Mouse (Mus musculus): Measurements from ENCODE around the gene Ddx47.

Ddx47 gene

DNA sequence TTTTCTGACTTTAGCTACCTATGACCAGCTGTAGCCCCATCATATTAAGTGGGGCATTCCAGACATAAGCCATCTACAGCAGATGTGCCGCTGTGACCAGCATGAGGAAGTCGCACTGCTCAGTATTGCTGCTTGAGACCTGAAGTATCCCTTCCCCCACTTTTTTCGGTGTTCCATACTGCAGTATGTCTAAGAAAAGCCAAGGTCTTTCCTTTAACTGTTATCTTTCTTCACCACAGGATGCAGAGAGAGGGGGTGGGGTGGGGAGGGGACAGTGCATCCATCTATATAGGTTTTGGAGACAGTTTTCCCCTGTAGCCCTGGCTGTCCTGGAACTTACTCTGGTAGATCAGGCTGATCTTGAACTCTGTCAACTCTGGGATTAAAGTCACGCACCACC lies 5.0 kb upstream of the Ddx47 start:
- DNase-seq (ENCODE audit: low spot score in 2 of 2): no peak

- no peak for DNase-seq (ENCODE audit: low spot score in 2 of 2)
Measured at GRCm38 (mm10) chr6:135011734-135012116, 313 bp downstream of the Ddx47 start.

GRCm38 (mm10) chr6:135017211-135017610 lies 5.8 kb downstream of the Ddx47 start:
- DNase-seq (ENCODE audit: low spot score in 2 of 2): no peak

- no peak for DNase-seq (ENCODE audit: low spot score in 2 of 2)
Measured at GRCm38 (mm10) chr6:135019564-135019963, 8.2 kb downstream of the Ddx47 start.

GRCm38 (mm10) chr6:135021633-135022032 lies 10.2 kb downstream of the Ddx47 start:
- no peak for DNase-seq (ENCODE audit: low spot score in 2 of 2)

DNA sequence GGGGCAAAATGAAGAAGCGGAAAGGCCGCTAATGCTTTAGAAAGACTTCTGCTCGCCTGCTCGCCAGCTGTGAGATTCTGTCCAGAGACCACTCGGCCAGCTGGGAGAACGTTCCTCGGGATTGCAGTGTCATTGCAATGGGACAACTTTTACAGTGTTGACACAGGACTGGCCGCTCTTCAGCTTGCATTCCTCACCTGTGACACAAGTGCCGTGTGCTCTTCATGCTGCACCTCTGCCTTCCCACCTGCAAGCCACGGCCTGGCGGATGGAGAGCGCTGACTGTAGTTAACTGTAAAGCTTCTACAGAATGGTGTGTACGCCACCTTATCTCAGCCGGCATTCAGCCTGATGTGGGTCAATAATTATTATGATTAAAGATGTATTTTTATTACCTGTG lies 12.0 kb downstream of the Ddx47 start:
- no peak for DNase-seq (ENCODE audit: low spot score in 2 of 2)

DNA sequence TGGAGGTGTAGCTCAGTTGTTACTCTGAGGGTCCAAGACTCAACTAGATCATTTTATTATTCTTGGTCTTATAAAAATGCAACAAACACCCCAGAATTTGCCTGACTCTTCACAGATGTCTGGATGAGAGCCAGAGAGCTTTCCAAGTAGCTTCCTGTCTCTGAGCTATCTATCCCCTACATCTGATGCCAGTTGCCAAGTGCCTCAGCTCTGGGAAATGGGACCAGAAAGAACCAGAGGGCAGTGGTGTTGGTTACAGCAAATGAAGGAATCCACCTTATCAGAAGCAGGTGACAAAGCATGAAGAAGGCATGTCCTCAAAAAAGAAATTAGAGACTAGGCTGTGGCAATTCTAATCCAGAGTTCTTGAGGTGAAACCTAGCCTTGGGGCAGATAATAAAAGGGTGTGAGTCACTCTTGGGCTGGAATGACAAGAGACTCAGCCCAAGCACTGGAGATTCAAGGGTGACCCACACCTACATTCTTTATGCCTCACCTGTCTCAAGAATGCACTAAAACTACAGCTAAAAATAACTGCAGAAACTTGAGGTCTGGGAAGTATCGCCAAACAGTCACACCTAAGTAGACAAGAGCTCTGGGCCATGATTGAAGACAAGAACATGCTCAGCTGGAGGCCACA lies 13.5 kb downstream of the Ddx47 start:
- DNase-seq (ENCODE audit: low spot score in 2 of 2): no peak

GRCm38 (mm10) chr6:135026232-135026631 lies 14.8 kb downstream of the Ddx47 start:
- no peak for DNase-seq (ENCODE audit: low spot score in 2 of 2)

GRCm38 (mm10) chr6:135026755-135027154 lies 15.3 kb downstream of the Ddx47 start:
- DNase-seq (ENCODE audit: low spot score in 2 of 2): no peak

DNA sequence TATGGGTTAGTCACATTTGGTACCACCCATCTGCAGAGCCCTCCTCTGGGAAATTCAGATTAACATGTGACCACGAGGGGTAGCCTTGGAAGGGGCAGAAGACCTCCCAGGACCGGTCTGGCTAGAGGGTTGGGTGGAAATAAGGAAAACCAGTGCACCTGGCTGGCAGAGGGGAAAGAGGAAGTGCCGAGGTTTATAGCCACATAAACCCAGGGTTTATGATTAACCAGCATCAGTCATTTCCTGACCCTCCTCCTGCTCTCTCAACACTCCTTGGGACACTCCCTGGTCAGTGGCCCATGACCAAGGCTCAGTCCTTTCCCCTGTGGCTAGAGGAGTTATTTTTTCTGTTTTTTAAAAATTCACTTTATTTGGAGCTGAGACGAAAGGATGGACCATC lies 17.8 kb downstream of the Ddx47 start:
- DNase-seq (ENCODE audit: low spot score in 2 of 2): no peak

- DNase-seq (ENCODE audit: low spot score in 2 of 2): no peak
Measured at GRCm38 (mm10) chr6:135038674-135039073, 27.3 kb downstream of the Ddx47 start.

DNA sequence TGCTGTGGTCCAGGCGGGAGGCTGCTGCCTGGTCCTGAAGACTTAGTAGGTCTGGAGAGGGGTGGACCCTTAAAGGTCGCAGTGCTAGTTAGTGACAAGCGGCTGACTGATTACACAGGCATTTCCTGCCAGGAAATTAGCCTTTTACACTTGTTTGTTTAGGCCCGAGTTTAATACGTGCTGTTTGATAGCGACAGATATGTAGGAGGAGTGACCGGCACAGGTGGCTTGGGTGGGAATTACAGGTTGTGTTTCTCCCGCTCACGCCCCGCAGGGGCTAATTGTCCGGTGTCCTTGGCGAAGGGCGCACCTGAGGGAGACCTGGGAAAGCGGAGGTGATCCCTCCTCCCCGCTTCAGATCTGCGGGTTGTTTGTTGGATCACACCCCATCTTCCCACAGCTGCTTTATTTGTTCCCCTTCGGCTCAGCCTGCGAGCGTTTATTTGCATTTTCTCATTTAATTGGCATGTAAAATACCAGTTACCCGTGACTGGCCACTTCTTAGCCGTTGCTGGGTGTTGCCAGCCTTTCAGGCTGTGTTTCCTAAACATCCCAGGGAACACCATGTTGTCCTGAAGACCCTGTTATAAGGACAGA lies 29.0 kb downstream of the Ddx47 start:
- no peak for DNase-seq (ENCODE audit: low spot score in 2 of 2)

DNA sequence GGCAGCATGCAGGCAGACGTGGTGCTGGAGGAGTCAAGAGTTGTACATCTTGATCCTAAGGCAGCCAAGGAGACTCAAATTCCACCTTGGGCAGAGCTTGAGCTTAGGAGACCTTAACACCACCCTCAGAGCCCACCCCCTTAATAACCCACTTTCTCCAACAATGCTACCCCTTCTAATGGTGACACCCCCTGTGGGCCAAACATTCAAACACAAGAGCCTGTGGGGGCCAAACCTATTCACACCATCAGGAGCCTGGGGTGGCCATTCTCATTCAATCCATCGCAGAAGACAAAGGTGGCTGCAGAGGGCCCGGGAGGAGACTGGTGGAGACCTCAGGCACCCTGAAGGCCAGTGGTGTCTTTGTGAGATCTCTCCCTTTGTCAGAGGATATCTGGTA lies 30.5 kb downstream of the Ddx47 start:
- DNase-seq (ENCODE audit: low spot score in 2 of 2): no peak

DNA sequence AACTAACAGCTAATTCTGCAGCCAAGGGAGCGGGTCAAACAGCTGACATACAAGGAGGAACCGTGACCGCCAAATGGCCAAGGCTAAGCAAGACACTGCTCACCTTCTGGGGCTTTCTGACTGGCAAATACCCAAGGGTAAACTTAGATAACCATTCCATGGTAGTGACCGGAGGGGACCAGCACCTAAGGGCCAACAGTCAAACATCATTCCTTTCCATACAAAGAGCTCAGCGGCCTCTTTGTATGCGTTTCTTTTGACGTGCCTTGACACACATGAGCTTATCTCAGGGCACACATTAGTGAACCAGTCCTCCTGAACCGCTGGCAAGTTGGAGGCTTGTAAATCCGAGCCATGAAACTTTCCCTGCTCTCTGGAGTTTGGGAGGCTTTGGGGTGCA lies 35.9 kb downstream of the Ddx47 start:
- DNase-seq (ENCODE audit: low spot score in 2 of 2): no peak

DNA sequence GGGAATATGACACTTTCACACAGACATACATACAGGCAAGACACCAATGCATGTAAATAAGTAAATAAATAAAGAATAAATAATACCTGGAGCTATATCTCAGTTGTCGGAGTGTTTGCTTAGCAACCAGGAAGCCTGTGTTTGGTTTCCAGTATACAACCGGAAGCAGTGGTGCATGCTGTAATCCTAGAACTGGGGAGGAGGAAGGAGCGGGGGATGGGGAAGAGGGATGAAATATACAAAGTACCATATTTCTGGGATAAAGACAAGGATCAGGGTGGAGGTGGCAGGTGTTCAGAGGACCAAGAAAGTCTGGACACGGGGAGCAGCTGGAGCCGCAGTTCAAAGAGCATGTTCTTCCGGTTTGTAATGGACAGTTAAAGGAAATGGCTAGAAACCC lies 37.1 kb downstream of the Ddx47 start:
- DNase-seq (ENCODE audit: low spot score in 2 of 2): no peak

DNA sequence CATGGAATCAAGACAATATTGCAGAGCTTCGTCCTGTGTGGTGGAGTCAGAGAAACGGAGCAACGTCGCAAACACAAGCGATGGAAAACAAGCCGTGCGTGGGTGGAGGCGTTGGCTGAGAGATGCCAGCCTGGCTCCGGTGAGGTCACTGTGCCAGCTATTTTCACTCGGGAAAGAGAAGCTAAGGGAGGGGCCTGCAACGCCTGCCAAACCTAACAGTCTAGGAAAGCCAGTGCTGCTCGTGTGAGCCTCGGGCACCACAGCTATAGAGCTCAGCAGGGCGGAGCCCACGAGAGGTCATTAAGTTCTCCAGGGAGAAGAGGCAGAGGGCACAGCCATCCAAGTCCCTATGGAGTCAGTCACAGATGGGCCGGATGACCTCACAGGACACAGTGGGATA lies 37.5 kb downstream of the Ddx47 start:
- DNase-seq (ENCODE audit: low spot score in 2 of 2): no peak

- no peak for DNase-seq (ENCODE audit: low spot score in 2 of 2)
Measured at GRCm38 (mm10) chr6:135053789-135054188, 42.4 kb downstream of the Ddx47 start.

- no peak for DNase-seq (ENCODE audit: low spot score in 2 of 2)
Measured at GRCm38 (mm10) chr6:135055882-135056281, 44.5 kb downstream of the Ddx47 start.

DNA sequence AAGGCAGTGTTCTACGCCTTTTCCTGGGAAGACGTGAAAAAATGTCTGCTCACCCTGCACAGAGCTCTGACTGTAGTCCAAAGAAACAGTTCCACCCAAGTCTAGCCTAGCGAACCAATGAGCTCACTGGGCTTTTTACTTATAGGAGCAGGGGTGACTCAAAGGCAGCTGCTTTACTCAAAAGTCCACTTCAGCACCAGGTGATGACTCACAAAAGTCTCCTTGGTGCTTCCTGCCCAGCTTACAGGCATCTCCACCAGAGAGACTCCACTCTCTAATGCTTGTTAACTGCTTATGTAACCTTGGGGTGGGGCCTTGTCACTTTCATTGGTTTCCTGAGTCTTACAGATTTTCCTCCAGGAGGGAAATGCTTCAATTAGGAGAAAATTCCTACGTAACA lies 49.3 kb downstream of the Ddx47 start:
- no peak for DNase-seq (ENCODE audit: low spot score in 2 of 2)

DNA sequence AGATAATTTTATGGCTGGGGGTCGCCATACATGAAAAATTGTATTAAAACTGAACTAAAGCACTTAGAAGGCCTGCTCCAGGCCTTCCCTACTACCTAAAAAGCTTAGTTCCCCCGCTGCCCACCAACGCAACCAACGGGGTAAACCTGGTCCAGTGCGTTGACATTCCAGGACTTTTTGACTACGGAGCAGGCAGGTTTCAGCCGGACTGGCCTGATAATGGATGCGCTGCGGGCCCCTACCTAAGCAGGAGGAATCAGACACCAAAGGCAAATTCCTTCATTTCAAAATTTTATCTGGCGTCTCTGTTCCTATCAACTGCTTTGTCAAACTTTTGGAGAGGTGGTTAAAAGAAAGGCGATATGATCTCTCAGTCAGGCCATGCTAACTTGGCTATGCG lies 53.2 kb downstream of the Ddx47 start:
- no peak for DNase-seq (ENCODE audit: low spot score in 2 of 2)

- DNase-seq (ENCODE audit: low spot score in 2 of 2): no peak
Measured at GRCm38 (mm10) chr6:135065236-135065957, 54.0 kb downstream of the Ddx47 start, which contains the start of gene Gprc5a. Gene Gprc5a, plus strand, starts transcription at chr6:135065651.

DNA sequence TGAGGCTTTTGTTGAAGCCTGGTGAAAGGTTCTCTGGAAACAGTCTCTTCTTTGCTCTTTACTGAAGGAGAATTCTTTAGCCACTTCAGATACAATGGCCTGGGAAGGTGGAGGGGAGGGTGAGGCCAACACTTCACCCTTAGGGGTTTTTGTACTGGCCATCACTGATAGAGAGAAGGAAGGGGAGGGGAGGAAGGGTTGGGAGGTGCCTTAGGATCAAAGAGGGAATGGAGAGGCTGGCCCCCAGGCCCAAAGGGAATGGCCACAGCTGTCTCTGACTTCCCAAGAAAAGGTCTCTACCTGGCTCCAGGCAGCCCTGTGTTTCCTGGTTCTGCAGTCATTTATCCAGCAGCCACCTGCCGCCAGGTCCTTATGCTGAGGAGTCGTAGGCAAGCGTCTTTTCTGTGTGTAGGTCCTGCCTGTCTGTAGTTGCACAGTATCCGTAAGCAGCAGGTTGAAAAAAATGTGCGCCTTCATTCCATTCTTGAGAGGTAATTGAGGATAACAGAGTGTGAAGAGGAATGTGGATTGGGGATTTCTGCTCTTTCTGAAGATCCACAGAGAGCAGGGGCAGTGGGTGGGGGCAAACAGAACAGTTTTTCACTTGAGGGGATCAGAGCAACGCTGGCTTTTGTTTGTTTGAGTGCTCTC lies 55.5 kb downstream of the Ddx47 start:
- no peak for DNase-seq (ENCODE audit: low spot score in 2 of 2)

- no peak for DNase-seq (ENCODE audit: low spot score in 2 of 2)
Measured at GRCm38 (mm10) chr6:135068221-135068620, 56.8 kb downstream of the Ddx47 start.

All from spleen, postnatal 14 days (tissue).